Mouse (Mus musculus) midbrain, embryonic 15.5 days (tissue): ENCODE results near the gene Ifitm6. TPM values are rescaled to one million over a fixed set of nuclear protein-coding genes. Genes with fewer than 3 reads are reported as not detected.
"Not testable (repeated sequence)": the region's sequence is repeated elsewhere in the genome, so short reads cannot be mapped to it uniquely, and the experiment has no call there.

Experiments used
- ATAC-seq: fragments of 200-750 bp; cut with Nextera tagmentation; replicated peaks from 2 replicates; pipeline ENCODE4 v1.8.0; 2017; ENCODE audit warnings: moderate TSS enrichment
- H3K27ac ChIP-seq: fragments of 300-500 bp; sonication (generic); 2 replicates; pipeline ENCODE4 v1.5.1; 2015; ENCODE audit warnings: mild to moderate bottlenecking, inconsistent platforms
- H3K27me3 ChIP-seq: fragments of 300-500 bp; sonication (generic); replicated peaks from 2 replicates; pipeline ENCODE4 v1.6.1; 2015; ENCODE audit warnings: inconsistent platforms
- H3K36me3 ChIP-seq: fragments of 300-500 bp; sonication (generic); replicated peaks from 2 replicates; pipeline ENCODE4 v1.6.1; 2015; ENCODE audit warnings: inconsistent platforms
- H3K4me1 ChIP-seq: fragments of 300-500 bp; sonication (generic); 2 replicates; pipeline ENCODE4 v1.6.1; 2015; ENCODE audit warnings: inconsistent platforms
- H3K4me2 ChIP-seq: fragments of 300-500 bp; sonication (generic); 2 replicates; pipeline ENCODE4 v1.6.1; 2015; ENCODE audit warnings: inconsistent platforms, mild to moderate bottlenecking, moderate library complexity
- H3K4me3 ChIP-seq: fragments of 300-500 bp; sonication (generic); 2 replicates; pipeline ENCODE4 v1.5.1; 2015; ENCODE audit warnings: mild to moderate bottlenecking, inconsistent platforms
- H3K9ac ChIP-seq: fragments of 300-500 bp; sonication (generic); 2 replicates; pipeline ENCODE4 v1.6.1; 2015; ENCODE audit warnings: mild to moderate bottlenecking, inconsistent platforms
- H3K9me3 ChIP-seq: fragments of 300-500 bp; sonication (generic); 2 replicates; pipeline ENCODE4 v1.6.1; 2016; ENCODE audit warnings: inconsistent platforms
- WGBS: fragments of 180-500 bp; shearing (Covaris S2); methylation state at CpG from one replicate; pipeline ENCODE4 v1.1.7; 2015; ENCODE audit warnings: mixed read lengths; 5-methylcytosine and 5-hydroxymethylcytosine counted together
- polyA plus RNA-seq: library from polyadenylated mRNA; unstranded; fragments of >200 nt; fragmentation: Nextera tagmentation; extraction: Ambion mirVana; gene quantifications from 2 replicates; pipeline ENCODE4 v1.2.1, GENCODE M21; 2015

Gene Ifitm6
- polyA plus RNA-seq, 1 experiment from 2014 or later: 0.99 TPM

- no peaks in the 10 kb centered on the region for H3K36me3 ChIP-seq
- WGBS: 90% methylated on average over 11 of the region's 11 CpGs
These were observed 18.6 kb downstream of the Ifitm6 start for GRCm38 (mm10) chr7:140998853-140999700.

DNA sequence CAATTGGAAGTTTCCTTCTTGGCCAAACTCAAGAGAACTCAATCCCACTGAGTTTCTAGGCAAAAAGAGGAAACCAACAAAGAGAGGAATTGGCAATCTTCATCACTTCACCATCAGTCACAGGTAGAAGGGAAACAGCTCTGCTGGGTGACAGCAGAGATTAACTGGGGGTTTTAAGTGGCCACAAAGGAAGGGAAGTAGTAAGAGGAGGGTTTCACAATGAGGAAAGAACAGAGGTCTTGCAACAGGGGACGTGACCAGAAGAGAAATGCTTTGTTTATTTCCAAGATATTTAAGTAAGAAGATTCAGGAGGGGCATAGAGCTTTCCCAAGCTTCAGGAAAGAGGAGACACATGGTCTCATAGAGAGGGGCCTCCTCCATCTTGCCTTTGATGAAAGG is 19.9 kb downstream of the Ifitm6 start:
- no peak for ATAC-seq
- H3K4me3 ChIP-seq: no peak overlapping the region
- 42% methylated on average over 1 of the region's 1 CpGs for WGBS
- H3K36me3 ChIP-seq: no peaks in the 10 kb centered on the region
- H3K27ac ChIP-seq: no peak overlapping the region
- H3K9me3 ChIP-seq: no peaks in the 10 kb centered on the region
- H3K27me3 ChIP-seq: no peaks in the 10 kb centered on the region
- no peak overlapping the region for H3K4me2 ChIP-seq
- H3K9ac ChIP-seq: no peak overlapping the region
- H3K4me1 ChIP-seq: no peaks in the 10 kb centered on the region

More at GRCm38 (mm10) chr7:140998853-140999700, 18.6 kb downstream of the Ifitm6 start:
- Histone ChIP-seq H3K4me3 (no peak overlapping the region), H3K27ac (no peak overlapping the region), H3K9me3 (no peaks in the 10 kb centered on the region), H3K4me2 (no peak overlapping the region), H3K9ac (no peak overlapping the region), H3K27me3 (no peaks in the 10 kb centered on the region), H3K4me1 (no peaks in the 10 kb centered on the region)
- ATAC-seq: no peak

DNA sequence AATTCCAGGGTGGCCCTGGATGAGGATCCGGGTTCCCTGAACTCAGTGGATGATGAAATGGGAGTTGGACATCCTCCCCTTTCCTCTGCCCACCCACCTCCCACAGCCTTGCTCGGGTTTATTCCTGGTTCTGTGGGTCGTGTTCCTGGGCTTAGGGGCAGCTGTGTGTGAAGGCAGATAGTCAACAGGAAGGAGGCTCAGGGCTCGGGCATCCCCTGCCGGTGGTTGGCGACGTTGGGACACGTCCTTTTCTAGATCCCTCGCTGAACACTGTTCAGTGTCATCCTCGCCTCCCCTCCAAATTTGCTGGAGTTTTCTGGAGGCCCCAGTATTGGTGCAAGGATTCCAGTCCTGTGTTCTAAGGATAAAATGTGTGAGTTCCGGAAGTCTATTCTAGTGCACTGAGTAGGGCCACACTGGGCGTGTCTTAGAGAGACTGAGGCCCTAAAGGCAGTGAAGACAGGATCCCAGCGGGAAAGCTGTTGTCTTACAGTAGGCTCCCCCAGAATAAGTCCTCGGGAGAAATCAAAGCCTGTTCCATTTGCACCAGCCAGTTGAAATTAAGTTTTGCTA is 26.5 kb downstream of the Ifitm6 start:
- no peak overlapping the region for H3K4me2 ChIP-seq
- no peak for ATAC-seq
- H3K4me3 ChIP-seq: no peak overlapping the region
- no peaks in the 10 kb centered on the region for H3K4me1 ChIP-seq
- H3K36me3 ChIP-seq: no peaks in the 10 kb centered on the region
- H3K9ac ChIP-seq: no peak overlapping the region
- WGBS: 90% methylated on average over 14 of the region's 14 CpGs
- no peaks in the 10 kb centered on the region for H3K9me3 ChIP-seq
- H3K27me3 ChIP-seq: no peaks in the 10 kb centered on the region
- no peak overlapping the region for H3K27ac ChIP-seq

- 81% methylated on average over 5 of the region's 5 CpGs for WGBS
- Histone ChIP-seq H3K36me3 (no peaks in the 10 kb centered on the region), H3K4me3 (no peak overlapping the region), H3K27ac (no peak overlapping the region), H3K4me1 (no peaks in the 10 kb centered on the region), H3K27me3 (no peaks in the 10 kb centered on the region), H3K9me3 (no peaks in the 10 kb centered on the region), H3K9ac (no peak overlapping the region), H3K4me2 (no peak overlapping the region)
- ATAC-seq: no peak
These were observed 27.1 kb downstream of the Ifitm6 start for GRCm38 (mm10) chr7:140990622-140991021.

DNA sequence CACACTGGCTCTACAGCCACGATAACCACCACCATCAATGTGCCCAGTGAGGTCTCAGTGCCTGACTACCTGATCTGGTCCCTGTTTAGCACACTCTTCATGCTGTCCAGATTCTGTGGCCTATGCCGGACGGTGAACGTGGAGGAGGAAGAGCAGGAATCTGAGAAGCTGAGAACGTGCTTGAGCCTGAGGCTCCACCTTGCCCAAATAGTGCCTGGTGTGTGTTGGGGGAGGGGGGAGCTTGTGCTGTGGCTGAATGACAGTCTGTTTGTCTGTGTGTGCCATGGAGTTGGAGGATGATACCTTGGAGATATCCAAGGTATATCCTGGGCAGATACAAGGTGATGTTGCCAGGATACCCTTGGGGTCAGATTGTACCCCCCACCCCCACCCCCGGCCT is 27.5 kb downstream of the Ifitm6 start:
- Histone ChIP-seq H3K4me1 (no peaks in the 10 kb centered on the region), H3K27ac (no peak overlapping the region), H3K9me3 (no peaks in the 10 kb centered on the region), H3K9ac (no peak overlapping the region), H3K36me3 (no peaks in the 10 kb centered on the region), H3K4me2 (no peak overlapping the region), H3K4me3 (no peak overlapping the region), H3K27me3 (no peaks in the 10 kb centered on the region)
- no peak for ATAC-seq
- 80% methylated on average over 6 of the region's 6 CpGs for WGBS

DNA sequence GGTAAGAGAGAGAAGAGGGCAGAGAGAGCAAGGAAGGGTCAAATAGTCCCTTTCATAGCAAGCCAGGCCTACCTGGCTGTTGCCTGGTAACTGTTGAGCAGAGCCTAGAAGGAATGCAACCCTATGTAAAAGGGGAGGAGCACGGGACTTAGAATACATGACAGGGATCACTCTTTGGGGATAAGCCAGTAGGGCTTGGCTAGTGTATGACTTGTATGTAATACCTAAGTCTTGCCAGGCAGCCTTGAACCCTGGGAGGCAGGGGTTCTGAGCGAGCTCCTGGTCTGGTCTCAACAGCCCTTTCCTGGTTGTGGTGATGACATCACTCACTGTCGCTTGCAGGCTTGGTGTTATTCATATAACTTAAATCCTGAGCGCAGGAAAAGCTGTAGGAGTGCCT is 28.7 kb downstream of the Ifitm6 start:
- WGBS: 82% methylated on average over 4 of the region's 4 CpGs
- no peaks in the 10 kb centered on the region for H3K27me3 ChIP-seq
- H3K9ac ChIP-seq: no peak overlapping the region
- H3K4me2 ChIP-seq: no peak overlapping the region
- H3K9me3 ChIP-seq: no peaks in the 10 kb centered on the region
- no peaks in the 10 kb centered on the region for H3K36me3 ChIP-seq
- H3K4me1 ChIP-seq: no peaks in the 10 kb centered on the region
- no peak overlapping the region for H3K27ac ChIP-seq
- H3K4me3 ChIP-seq: no peak overlapping the region
- no peak for ATAC-seq

DNA sequence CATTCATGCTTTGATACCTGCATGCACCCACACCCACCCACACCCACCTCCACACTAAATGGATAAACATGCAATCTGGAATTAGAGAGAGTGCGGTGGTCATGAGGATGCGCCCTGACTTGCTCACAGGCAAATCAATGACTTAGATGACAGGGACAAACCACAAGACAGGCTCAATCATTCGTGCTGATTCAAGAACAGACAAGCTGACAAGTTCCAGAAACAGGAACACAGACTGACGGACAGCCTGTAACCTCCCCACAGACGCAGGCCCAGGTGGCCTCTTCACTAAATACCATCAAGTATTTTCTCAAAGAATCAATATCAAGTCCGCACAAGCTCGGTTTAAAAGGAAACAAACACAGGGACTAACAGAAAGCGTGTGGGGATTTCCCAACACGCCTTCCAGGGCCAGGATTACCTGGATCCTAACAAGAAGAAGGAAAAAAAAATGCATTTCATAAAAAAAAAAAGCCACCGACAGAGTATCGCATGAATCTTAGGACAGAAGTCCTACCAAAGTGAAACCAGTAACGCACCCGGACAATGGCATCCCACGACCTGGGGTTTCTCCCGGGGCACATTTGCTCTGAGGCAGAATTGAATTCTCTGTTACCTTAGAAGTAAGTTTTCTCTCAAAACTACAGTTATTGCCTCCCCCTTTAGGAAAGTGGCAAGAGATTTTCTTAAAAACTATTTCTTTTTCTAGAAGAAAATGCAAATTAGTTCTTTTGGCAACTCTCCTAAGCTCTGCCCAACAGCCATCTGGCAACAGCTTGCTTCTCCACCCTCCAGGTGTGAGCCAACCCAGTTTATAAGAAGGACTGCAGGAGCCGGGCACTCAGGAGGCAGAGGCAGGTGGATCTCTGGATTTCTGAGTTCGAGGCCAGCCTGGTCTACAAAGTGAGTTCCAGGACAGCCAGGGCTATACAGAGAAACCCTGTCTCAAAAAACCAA is 30.3 kb downstream of the Ifitm6 start:
- Histone ChIP-seq H3K36me3 (no peaks in the 10 kb centered on the region), H3K4me2 (no peak overlapping the region), H3K4me3 (no peak overlapping the region), H3K27me3 (no peaks in the 10 kb centered on the region), H3K4me1 (no peaks in the 10 kb centered on the region), H3K27ac (no peak overlapping the region), H3K9ac (no peak overlapping the region), H3K9me3 (no peaks in the 10 kb centered on the region)
- ATAC-seq: no peak
- WGBS: 94% methylated on average over 17 of the region's 17 CpGs

DNA sequence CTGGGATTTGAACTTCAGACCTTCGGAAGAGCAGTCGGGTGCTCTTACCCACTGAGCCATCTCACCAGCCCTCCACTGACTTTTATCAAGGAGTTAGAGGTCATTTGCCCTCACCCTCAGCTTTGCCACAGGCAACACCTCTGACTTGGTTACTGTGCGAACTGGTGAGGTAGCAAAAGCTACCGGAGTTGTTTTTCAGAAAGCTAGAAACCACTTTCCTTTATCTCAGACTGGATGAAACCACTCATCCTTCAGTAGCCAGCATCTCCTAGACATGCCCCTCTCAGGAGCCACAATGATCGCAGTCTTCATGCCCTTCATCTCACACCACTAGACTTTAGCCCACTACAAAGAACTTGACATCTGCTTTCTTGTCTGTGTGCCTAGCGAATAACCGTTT is 34.8 kb downstream of the Ifitm6 start:
- no peaks in the 10 kb centered on the region for H3K4me1 ChIP-seq
- H3K9ac ChIP-seq: no peak overlapping the region
- H3K4me3 ChIP-seq: no peak overlapping the region
- 93% methylated on average over 7 of the region's 7 CpGs for WGBS
- no peaks in the 10 kb centered on the region for H3K9me3 ChIP-seq
- ATAC-seq: no peak
- no peak overlapping the region for H3K27ac ChIP-seq
- no peak overlapping the region for H3K4me2 ChIP-seq
- no peaks in the 10 kb centered on the region for H3K27me3 ChIP-seq
- H3K36me3 ChIP-seq: no peaks in the 10 kb centered on the region

GRCm38 (mm10) chr7:140981704-140982103 is 36.0 kb downstream of the Ifitm6 start:
- Histone ChIP-seq H3K27me3 (no peaks in the 10 kb centered on the region), H3K27ac (no peak overlapping the region), H3K4me2 (no peak overlapping the region), H3K36me3 (no peaks in the 10 kb centered on the region), H3K9ac (no peak overlapping the region), H3K9me3 (no peaks in the 10 kb centered on the region), H3K4me3 (no peak overlapping the region), H3K4me1 (no peaks in the 10 kb centered on the region)
- ATAC-seq: no peak
- 94% methylated on average over 8 of the region's 8 CpGs for WGBS

DNA sequence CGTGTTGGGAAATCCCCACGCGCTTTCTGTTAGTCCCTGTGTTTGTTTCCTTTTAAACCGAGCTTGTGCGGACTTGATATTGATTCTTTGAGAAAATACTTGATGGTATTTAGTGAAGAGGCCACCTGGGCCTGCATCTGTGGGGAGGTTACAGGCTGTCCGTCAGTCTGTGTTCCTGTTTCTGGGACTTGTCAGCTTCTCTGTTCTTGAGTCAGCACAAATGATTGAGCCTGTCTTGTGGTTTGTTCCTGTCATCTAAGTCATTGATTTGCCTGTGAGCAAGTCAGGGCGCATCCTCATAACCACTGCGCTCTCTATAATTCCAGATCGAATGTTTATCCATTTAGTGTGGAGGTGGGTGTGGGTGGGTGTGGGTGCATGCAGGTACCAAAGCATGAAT is 41.0 kb downstream of the Ifitm6 start:
- H3K36me3 ChIP-seq, H3K27me3 ChIP-seq, H3K9me3 ChIP-seq, H3K4me2 ChIP-seq, H3K4me1 ChIP-seq, H3K4me3 ChIP-seq, H3K27ac ChIP-seq, H3K9ac ChIP-seq, ATAC-seq: not testable (repeated sequence)
- 91% methylated on average over 9 of the region's 9 CpGs for WGBS

GRCm38 (mm10) chr7:140975465-140975864 is 42.3 kb downstream of the Ifitm6 start:
- Histone ChIP-seq H3K27ac (no peak overlapping the region), H3K9me3 (no peaks in the 10 kb centered on the region), H3K9ac (no peak overlapping the region), H3K4me2 (no peak overlapping the region), H3K27me3 (0 out of 2 replicates have a peak, but pooled peaks cover 3% of the 10 kb centered on the region), H3K4me3 (no peak overlapping the region), H3K4me1 (peaks cover 4% of the 10 kb centered on the region; the same call in 1 of the 2 replicates), H3K36me3 (no peaks in the 10 kb centered on the region)
- ATAC-seq: no peak
- 27% methylated on average over 3 of the region's 3 CpGs for WGBS

- no peak for ATAC-seq
- 11% methylated on average over 9 of the region's 9 CpGs for WGBS
- Histone ChIP-seq H3K4me2 (no peak overlapping the region), H3K4me3 (no peak overlapping the region), H3K27me3 (0 out of 2 replicates have a peak, but pooled peaks cover 3% of the 10 kb centered on the region), H3K36me3 (no peaks in the 10 kb centered on the region), H3K4me1 (peaks cover 4% of the 10 kb centered on the region; the same call in 1 of the 2 replicates), H3K27ac (no peak overlapping the region), H3K9ac (no peak overlapping the region), H3K9me3 (no peaks in the 10 kb centered on the region)
These were observed 42.8 kb downstream of the Ifitm6 start for GRCm38 (mm10) chr7:140974940-140975339.
